Mouse (Mus musculus) left cerebral cortex, adult 18-20 months (tissue): Measurements from ENCODE around the gene Uspl1. TPM values are rescaled to one million over a fixed set of nuclear protein-coding genes. Genes with fewer than 3 reads are reported as not detected.

ENCODE experiments used
- DNase-seq, 2 experiments: peaks; one replicate each; pipeline ENCODE4 v3.0.0; 2021 to 2022; ENCODE audit warnings: low spot score in 2 of 2, mixed read lengths in 1 of 2
- total RNA-seq, 2 experiments: library from RNA; stranded (reverse); gene quantifications; 2 replicates each; pipeline ENCODE4 v1.2.3; 2021

Gene Uspl1
- total RNA-seq, 2 experiments from 2014 or later, result 42.5 to 42.6 TPM

DNA sequence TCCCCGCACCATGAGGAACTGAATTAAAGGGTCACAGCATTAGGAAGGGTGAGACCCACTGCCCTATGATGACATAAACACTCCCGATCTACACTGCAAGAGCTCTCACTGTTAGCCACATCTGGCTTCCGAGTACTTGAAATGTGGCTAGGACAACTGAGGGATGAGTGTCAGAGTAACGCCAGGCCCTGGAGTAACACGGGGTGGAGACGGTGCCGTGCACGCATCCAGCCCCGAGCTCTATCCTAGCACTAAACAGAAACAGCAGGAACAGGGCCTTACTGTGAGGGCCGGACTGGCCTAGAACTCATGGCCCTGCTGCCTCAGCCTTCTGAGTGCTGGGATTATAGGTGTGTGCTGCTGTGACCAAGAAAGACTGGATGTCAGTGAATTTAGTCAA lies 18.1 kb upstream of the Uspl1 start:
- DNase-seq, result no peak

DNA sequence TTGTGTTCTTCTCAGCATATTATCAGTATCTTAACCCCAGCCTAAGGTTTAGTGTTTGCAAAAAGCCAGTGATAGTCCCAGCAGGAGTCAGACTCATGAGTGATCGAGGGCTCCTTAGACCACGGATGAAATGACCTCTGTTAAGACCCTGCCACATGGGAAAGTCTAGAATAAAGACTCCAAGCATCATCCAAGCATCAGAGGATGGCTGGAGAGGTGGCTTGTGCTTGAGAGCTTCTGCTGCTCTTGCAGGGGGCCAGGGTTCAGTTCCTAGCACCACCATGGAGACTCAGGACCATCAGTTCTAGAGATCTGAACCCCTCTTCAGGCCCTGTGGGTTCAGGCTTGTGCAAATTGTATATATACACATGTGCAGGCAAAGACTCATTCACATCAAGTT lies 16.1 kb upstream of the Uspl1 start:
- no peak for DNase-seq

DNA sequence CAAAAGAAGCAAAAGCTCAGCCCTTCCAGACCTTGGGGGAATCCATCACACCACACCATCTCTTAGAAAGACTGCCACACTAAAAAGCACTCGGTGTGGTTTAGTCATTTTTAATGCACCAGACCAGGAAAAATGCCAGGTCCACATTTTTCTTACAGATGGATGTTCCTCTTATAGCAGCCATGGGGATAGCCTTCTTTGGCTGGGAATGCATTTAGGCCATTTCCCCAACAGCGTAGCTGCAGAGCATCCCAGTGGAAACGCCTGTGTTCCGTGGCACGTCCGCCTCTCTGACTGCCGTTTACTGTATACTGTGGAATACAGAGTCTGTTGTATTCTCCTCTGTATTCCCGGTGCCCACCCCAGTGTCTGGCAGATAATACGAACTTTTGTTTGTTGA lies 15.3 kb upstream of the Uspl1 start:
- peak; percentile 40 for DNase-seq

DNA sequence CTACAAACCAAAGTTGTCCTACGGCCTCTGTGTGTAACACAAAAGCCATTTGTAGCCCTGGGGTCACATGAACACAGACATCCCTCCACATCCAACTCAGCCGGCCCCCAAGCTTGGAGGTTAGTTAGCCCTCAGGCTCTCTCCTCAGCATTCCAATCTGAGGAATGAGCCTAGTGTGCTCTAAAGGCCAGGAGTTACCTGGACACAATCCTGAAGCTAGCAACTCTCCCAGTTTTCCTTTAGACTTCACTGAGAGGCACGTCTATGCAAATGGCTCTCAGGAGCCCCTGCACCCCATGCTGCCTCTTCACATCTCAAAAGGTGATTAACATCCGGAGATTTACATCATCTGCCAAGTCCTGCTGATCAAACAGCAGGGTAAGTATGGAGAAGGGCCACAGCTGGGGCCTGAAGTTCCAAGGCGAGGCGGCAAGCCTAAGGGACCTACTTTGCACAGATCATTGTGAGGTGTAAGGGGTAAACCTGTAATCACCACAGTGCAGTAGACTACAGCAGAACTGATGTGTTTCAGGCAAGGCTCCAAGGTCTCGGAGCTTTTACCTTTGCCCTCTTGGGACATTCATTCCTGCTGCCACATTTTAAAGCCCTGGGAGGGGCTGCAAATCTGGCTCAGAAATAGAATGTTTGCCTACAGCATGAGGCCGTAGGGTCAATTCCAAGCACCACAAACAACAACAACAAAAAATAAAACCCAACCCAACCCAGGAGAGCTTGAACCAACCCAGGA lies 13.1 kb upstream of the Uspl1 start:
- no peak for DNase-seq

DNA sequence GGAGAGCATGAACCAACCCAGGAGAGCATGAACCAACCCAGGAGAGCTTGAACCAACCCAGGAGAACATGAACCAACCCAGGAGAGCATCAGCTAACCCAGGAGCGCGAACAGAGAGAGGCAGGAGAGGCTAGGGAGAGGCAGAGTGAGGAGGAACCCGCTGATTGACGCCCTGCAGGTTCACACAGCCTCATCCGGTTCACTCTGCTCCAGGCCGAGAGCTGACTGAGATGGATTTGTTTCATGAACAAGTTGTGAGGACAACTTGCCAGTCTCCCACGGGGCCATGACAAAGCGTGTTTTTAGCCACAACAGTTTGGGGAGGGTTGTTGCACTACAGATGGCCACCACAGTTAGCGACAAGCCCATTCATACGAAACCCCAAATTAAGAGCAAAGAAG lies 11.9 kb upstream of the Uspl1 start:
- DNase-seq, result no peak

DNA sequence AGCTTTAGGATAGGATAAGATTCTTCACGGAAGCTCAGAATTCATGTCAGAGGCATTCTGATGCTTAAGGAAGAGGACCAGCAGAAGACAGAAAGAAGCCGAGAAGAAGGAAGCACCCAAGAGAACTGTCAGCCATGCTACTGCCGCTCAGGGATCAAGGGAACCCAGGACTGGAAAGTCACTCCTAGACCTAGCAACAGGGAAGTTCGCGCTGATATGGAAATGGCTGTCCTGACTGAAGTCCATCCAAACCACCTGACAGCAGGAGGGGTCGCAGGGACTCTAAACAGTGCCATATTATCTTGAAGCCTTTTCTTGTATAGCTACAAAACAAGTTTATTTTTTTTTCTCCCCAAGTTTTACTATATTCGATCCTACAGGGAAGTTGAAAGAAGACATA lies 9.6 kb upstream of the Uspl1 start:
- no peak for DNase-seq

DNA sequence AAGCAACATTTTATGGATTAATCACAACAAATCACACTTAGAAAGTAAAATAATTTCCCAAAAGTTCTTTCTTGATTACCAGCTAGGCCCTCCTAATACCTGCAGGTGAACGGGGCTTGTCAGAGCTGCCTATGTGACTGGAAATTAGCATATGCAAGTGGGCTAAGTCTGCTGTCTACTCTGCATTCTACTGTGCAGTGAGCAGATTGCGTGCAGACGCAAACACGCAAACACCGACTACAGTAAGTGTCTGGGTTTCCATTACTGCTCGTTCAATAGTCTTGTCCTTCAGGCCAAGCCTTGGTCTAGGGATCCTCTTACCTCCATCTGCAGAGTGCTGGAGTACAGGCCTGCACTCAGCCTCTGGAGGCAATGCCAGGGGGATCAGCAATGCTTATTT lies 8.4 kb upstream of the Uspl1 start:
- DNase-seq, result no peak

DNA sequence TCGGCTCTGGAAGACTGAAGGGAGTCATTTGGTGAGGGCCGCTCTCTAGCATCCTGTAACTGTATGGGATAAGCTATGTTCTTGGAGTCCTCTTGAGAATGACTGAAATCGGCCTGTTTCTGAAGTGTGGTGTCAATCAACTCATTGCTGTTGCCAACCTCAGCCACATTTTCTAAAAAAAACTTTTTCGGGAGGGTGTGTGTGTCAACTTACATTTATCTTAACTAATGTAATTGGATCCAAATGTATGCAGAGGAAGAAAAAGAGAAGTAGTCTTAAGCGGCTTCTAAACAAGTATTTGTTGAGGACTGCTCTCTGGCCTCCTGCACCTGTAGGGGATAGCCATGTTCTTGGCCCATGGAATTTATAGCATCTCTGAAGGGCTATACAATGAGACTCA lies 6.1 kb upstream of the Uspl1 start:
- DNase-seq, result no peak

DNA sequence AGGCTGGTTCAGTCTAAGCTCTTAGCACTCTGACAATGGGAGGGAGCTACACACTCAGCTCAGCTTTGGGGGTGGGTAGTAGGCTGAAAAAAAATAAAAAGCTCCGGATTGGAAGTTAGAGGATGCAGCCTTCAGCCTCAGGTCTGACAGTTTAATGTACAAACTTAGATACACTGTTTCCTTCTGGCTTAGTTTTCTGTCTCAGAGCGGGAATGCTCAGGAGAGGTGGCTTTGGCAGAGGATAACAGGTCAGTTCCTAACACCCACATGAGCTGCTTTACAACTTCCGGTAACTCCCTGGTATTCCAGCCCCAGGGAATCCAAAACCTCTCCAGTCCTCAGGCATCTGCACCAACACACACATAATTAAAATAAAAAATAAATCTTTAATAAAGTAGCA lies 4.3 kb upstream of the Uspl1 start:
- DNase-seq, result no peak

DNA sequence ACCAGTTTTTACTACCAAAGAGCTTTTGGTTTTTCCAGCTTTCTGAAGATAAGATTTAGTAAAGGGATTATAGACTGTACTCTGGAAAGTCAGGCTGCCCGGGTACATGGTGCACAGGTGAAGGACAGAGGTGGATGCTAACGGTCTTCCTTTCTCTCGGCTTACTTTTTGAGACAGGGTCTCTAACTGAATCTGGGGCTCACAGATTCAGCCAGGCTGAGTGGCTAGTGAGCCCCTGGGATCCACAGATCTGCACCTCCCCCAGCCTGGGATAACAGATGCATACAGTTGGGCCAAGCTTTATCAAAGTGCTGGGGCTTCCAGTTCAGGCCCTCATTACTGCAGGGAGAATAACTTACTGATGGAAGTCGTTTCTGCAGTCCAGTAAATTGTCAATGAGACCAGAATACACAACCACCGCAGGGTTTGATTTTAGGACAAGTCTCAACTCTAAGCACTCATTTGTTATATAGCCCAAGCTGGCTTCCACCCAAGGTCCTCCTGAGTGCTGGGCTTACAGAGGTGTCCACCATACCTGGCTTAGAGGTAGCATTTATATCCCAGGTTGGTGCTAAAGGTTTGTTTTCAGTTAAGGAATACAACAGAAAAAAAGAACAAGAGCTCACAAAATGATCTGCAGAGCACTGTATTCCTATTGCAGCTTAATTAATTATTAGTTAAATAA lies 1.8 kb upstream of the Uspl1 start:
- no peak for DNase-seq

DNA sequence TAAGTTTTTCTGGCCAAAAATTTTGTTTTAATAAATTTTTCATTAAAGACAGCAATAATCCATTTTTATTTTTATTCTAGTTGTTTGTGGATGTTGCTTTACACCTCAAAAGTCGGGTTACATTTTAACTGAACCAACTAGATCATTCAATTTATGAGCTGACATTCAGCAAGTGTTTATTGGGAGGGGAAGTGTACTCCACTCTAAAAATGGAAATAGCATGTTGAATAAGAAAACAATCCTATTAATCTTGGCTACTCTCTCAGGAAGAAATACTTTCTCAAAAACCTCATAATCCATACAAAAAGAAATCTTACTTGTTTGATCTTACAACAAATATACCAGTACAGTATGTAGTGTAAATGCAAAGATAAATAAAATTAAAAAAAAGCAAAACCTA lies 1.0 kb upstream of the Uspl1 start:
- DNase-seq, result no peak

DNA sequence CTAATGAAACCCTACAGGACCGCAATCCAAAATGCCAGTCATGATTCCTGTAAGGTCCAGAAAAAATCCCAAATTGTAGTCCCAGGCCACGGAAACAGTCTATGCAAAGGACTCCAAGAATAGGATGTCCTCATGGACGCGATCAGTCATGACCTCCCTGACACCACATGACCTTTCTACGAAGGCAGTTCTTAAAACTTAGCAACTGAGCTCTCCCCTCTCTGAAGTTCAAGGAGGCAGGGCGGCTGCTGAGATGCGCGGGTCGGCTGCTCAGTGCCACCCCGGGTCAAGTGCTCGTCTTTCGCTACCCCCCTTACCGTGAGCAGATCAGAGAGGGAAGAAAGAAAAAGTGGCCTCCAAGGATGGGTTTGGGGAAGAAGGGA lies 438 bp upstream of the Uspl1 start:
- no peak for DNase-seq

DNA sequence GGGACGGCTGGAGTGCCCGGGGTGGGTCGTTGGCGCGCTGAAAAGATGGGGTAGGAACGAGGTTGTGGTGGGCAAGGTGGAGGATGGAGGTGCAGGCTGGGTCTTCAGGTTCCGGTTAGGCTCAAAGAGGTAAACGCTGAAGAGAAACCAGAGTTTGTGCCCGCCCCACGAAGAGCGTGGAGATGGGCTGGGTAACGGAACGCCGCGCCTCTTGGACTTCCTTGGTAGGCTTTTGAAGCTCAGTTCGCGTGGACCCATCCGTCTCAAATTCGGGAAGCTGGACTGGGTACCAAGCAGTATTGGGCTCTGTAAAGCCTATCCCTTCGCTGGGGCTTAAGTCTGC lies 665 bp downstream of the Uspl1 start:
- DNase-seq, result peak; percentile 27 to 52

DNA sequence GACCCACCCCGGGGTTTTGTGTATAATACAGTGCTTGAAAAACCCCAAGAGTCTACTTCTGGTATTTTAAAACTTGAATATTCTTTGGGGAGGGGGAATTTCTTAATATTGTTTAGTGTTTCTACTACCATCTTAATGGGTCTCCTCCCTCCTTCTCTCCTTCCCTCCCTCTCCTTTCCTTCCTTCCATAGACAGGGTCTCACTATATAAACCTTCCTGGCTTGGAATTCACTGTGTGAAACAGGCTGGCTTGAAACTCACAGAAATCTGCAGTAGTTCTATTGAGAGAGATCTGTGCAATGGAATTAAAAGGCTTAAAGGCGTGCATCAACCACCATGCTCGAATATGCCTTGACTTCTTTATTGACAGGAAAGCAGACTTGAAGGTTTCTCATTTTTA lies 1.7 kb downstream of the Uspl1 start:
- no peak for DNase-seq

DNA sequence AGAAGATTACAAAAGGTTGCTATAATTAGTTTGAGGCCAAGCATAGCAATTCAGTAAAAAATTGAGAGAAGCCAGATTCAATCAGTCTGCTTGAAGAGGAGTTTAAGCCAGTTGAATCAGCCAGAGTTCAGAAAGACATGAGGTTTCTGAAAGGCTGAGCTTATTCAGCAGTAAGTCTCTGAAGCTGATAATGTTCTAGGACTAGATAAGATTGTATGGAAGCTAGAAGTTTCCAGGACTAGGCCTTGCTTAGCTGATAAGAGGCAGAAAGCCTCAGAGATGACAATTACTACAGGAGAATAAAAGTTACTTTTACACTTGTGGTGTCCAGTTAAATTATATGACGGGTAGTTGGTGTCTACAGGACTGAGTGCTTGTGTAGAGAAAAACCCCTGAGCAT lies 6.0 kb downstream of the Uspl1 start:
- no peak for DNase-seq

DNA sequence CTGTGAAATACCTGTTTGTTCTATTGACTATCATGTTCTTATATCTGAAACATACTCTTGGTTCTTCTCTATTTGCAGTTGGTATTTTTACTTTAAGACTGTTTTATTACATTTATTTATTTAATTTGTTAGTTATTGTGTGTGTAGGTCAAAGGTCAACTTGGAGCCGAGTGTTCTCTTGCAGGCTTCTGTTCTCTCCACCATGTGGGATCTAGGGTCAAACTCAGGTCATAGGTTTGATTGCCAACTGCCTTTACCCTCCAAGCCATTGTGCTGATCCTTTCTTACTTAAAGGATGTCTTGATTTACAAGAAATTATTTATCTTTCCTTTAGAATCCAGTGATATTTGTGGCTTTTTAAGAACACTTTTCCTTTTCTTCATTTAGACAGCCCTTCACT lies 12.5 kb downstream of the Uspl1 start:
- no peak for DNase-seq

DNA sequence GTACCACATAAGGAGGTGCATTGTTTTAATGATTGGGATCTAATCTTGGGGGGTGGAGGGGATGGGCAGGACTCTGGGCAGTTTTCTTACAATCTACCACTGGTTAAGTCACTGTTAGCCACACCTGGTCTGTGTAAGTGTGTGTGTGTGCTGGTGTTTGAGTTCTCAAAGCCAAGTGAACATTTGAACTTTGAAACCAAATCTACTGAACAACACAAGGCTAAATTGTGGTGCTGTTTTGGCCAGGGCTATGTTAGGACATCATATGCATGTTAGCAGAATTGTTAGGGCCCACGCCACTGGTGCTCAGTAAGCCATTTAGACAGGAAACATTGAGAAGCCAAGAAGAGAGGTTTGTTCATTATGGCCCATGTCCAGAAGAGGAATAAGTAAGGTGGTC lies 14.6 kb downstream of the Uspl1 start:
- DNase-seq, result no peak

DNA sequence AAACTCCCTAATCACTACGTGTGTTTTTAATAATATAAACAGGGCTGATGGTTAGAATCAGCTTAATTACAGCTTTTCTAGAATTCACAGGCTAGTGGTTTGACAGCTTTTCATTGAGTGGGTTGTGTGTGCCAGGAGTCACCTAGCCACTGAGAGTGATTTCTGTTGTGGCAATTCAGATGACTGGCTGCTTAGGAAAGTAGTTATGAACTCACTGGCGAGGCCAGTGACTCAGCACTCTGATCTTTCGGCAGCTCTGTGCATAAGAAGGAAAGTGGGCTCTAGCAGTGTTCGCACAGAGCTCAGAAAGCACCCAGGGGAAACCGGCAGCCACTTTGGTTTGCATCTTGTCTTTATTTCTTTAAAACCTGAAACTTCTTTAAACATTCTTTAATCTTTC lies 18.8 kb downstream of the Uspl1 start:
- DNase-seq, result no peak

DNA sequence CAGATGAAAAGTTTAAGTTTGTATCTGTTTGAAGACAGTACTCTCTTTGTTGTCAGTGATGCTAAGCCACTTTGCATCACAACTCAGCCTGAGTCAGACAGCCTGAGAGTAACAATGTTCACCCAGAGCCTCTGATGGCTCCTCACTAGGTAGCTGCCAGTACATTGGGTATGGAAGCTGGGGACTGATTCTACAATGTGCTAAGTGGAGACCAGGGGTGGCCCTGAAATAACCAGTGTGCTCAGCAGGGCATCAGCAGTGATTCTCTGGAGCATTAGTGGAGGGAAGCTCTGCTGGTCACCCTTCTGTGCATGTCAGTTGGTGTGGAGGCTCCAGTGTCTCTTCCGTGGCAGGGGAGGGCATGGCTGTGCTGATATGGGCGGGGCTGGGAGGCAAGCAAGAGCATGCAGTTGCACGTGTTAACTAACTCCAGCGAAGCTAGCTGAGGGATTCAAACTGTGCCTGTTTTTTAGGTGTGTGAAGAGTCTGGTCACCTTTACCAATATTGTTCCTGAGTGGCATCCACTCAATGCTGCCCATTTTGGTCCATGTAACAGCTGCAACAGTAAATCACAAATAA lies 19.7 kb downstream of the Uspl1 start:
- DNase-seq, result no peak

DNA sequence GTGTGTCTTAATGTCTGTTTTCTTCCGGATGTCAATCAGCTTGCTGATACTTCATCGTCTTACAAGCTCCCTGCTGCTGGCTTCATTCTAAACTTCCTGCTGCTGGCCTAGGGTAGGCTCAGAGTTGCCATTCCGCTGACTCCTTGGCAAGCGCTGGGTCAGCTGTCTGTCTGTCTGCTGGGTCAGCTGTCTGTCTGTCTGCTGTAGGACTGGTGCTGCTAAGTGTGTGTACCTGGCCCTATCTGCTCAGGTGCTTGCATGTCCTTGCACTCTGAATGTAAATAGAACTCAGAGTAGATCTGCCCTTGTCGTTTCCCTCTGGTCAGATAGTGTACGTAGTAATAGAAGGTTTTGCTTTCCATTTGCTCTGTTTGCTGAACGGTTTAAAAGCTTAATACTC lies 20.7 kb downstream of the Uspl1 start:
- DNase-seq, result no peak

DNA sequence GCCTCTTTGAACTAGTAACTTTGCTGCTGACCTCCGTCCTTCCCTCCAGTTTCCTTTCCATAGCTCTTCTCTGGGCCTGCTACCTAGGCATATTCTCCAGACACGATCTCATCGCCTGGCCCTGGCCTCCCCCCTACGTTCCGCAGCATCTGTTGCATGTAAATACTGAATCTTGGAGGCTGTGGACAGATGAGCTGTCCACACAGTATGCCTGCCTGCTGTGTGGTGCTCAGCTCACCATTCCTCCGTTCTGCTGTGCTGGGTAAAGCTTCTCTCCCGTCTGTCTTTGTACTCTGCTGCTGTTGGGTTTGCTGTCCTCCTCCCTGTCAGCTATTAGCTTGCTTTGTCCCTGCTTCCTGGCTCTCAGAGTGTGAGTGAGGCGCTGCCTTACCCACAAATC lies 21.1 kb downstream of the Uspl1 start:
- DNase-seq, result no peak

DNA sequence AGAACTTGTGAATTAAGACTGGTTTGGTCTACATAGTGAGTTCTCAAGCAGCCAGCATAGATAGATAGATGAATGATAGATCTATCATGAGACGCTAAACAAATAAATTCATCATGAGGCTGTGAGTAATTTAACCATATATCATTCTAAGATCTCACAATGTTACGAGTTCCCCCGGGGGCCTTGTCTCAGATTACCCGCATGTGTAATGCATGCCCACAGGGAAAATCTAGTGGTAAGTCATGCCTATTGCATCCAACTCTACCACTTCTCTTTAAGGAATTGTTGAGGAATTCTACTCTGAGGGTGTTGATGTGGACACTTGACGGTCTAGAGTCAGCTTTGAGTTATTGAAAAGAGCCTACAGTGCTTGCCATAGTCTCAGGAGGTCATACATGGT lies 22.1 kb downstream of the Uspl1 start:
- no peak for DNase-seq

DNA sequence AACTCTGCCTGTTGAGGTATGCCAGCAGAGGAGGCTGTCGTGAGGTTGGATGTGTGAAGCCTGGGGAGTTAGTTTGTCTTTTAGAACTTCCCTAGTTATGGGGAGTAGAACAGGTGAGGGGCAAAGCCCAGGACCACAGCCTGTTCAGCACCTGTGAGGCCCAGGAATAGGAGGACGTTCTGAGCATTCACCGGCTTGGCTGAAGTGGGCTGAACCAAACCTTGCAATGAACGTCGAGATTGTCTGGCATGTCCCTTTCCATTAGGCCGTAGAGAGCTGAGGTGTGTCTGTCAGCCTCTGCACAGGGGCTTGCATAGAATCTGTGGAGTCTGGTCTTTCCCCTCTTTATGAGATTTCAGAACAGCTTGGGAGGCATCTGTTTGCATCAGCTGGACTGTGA lies 23.5 kb downstream of the Uspl1 start:
- DNase-seq, result no peak
